Mouse (Mus musculus) MEL (cell line): ENCODE measurements around the gene Gm266. TPM values are rescaled to one million over a fixed set of nuclear protein-coding genes. Genes with fewer than 3 reads are reported as not detected.

Experiments
- DNase-seq: peaks from one replicate; pipeline ENCODE4 v3.0.0; 2011; ENCODE audit warnings: low read depth, low spot score
- H3K27ac ChIP-seq: 2 replicates; pipeline ENCODE4 v1.5.1; 2012; ENCODE audit warnings: low read depth, mild to moderate bottlenecking, control low read depth, low read length, moderate library complexity; ENCODE audit not compliant: control insufficient read depth
- H3K27me3 ChIP-seq, 2 experiments: fragments of 150-350 bp in 1 of 2; sonication (generic) in 1 of 2; 2 replicates each; pipeline ENCODE4 v1.6.1; 2012; ENCODE audit warnings: low read length in 2 of 2, mild to moderate bottlenecking in 2 of 2, improper control_type of control experiment in 1 of 2, moderate library complexity in 1 of 2; ENCODE audit not compliant: insufficient read depth in 2 of 2, control insufficient read depth in 1 of 2
- H3K36me3 ChIP-seq, 2 experiments: 2 replicates each; pipeline ENCODE4 v1.6.1; 2012 to 2014; ENCODE audit warnings: low read length in 2 of 2, improper control_type of control experiment in 1 of 2, inconsistent platforms in 1 of 2, mild to moderate bottlenecking in 1 of 2; ENCODE audit not compliant: insufficient read depth in 2 of 2, control insufficient read depth in 1 of 2
- H3K4me1 ChIP-seq, 2 experiments: fragments of 150-350 bp in 1 of 2; sonication (generic) in 1 of 2; 2 replicates each; pipeline ENCODE4 v1.6.1; 2012; ENCODE audit warnings: low read length in 2 of 2, improper control_type of control experiment in 1 of 2, mild to moderate bottlenecking in 1 of 2; ENCODE audit not compliant: insufficient read depth in 2 of 2, control insufficient read depth in 1 of 2
- H3K4me3 ChIP-seq, 2 experiments: fragments of 150-350 bp in 1 of 2; sonication (generic) in 1 of 2; 2 replicates each; pipeline ENCODE4 v1.5.1; 2012; ENCODE audit warnings: low read depth in 2 of 2, low read length in 2 of 2, mild to moderate bottlenecking in 2 of 2, moderate library complexity in 2 of 2, control low read depth in 1 of 2, improper control_type of control experiment in 1 of 2; ENCODE audit not compliant: control insufficient read depth in 1 of 2, insufficient read depth in 1 of 2
- H3K79me2 ChIP-seq: 2 replicates; pipeline ENCODE4 v1.6.1; 2012; ENCODE audit warnings: mild to moderate bottlenecking, low read length, moderate library complexity; ENCODE audit not compliant: control insufficient read depth, poor library complexity, insufficient read depth
- H3K9ac ChIP-seq: 2 replicates; pipeline ENCODE4 v1.6.1; 2012; ENCODE audit warnings: low read depth, mild to moderate bottlenecking, control low read depth, low read length, moderate library complexity; ENCODE audit not compliant: control insufficient read depth, poor library complexity, severe bottlenecking
- H3K9me3 ChIP-seq: fragments of 150-350 bp; sonication (generic); replicated peaks from 2 replicates; pipeline ENCODE4 v1.6.1; 2012; ENCODE audit warnings: mild to moderate bottlenecking, low read length, improper control_type of control experiment, moderate library complexity; ENCODE audit not compliant: insufficient read depth
- BHLHE40 ChIP-seq: IDR thresholded peaks from 2 replicates; pipeline ENCODE4 v1.6.1; 2012; ENCODE audit warnings: low read depth, mild to moderate bottlenecking, inconsistent platforms, low read length, improper control_type of control experiment, borderline replicate concordance
- E2F4 ChIP-seq: IDR thresholded peaks from 2 replicates; pipeline ENCODE4 v1.6.1; 2011; ENCODE audit warnings: low read depth, low read length, improper control_type of control experiment, borderline replicate concordance
- ELF1 ChIP-seq: IDR thresholded peaks from 2 replicates; pipeline ENCODE4 v1.6.1; 2014; ENCODE audit warnings: low read depth, mild to moderate bottlenecking, inconsistent platforms, low read length, improper control_type of control experiment, moderate library complexity
- GATA1 ChIP-seq: IDR thresholded peaks from 2 replicates; pipeline ENCODE4 v1.6.1; 2011; ENCODE audit warnings: low read depth, low read length, improper control_type of control experiment
- HCFC1 ChIP-seq: IDR thresholded peaks from 2 replicates; pipeline ENCODE4 v1.6.1; 2012; ENCODE audit warnings: low read depth, mild to moderate bottlenecking, inconsistent platforms, low read length, improper control_type of control experiment, moderate library complexity
- MAX ChIP-seq: IDR thresholded peaks from 2 replicates; pipeline ENCODE4 v1.6.1; 2011; ENCODE audit warnings: low read length, improper control_type of control experiment
- MEF2A ChIP-seq: IDR thresholded peaks from 2 replicates; pipeline ENCODE4 v1.6.1; 2014; ENCODE audit warnings: low read depth, mild to moderate bottlenecking, inconsistent platforms, low read length, improper control_type of control experiment; ENCODE audit not compliant: poor library complexity, insufficient replicate concordance, severe bottlenecking; ENCODE audit errors: extremely low read depth
- MXI1 ChIP-seq: IDR thresholded peaks from 2 replicates; pipeline ENCODE4 v1.6.1; 2011; ENCODE audit warnings: mild to moderate bottlenecking, low read depth, low read length, improper control_type of control experiment
- NELFE ChIP-seq: IDR thresholded peaks from 2 replicates; pipeline ENCODE4 v1.6.1; 2011; ENCODE audit warnings: low read depth, low read length, improper control_type of control experiment
- NRF1 ChIP-seq: IDR thresholded peaks from 2 replicates; pipeline ENCODE4 v1.6.1; 2014; ENCODE audit warnings: low read depth, mild to moderate bottlenecking, inconsistent platforms, low read length, improper control_type of control experiment, moderate library complexity; ENCODE audit not compliant: poor library complexity, insufficient read depth, severe bottlenecking
- POLR2AphosphoS2 ChIP-seq: IDR thresholded peaks from 2 replicates; pipeline ENCODE4 v1.6.1; 2011; ENCODE audit warnings: low read length, improper control_type of control experiment
- RCOR1 ChIP-seq: IDR thresholded peaks from 2 replicates; pipeline ENCODE4 v1.6.1; 2012; ENCODE audit warnings: low read depth, mild to moderate bottlenecking, inconsistent platforms, low read length, improper control_type of control experiment
- TCF12 ChIP-seq: IDR thresholded peaks from 2 replicates; pipeline ENCODE4 v1.6.1; 2014; ENCODE audit warnings: low read depth, mild to moderate bottlenecking, inconsistent platforms, low read length, improper control_type of control experiment, moderate library complexity
- USF2 ChIP-seq, 2 experiments: IDR thresholded peaks; 2 replicates each; pipeline ENCODE4 v1.6.1; 2011 to 2012; ENCODE audit warnings: improper control_type of control experiment in 2 of 2, low read length in 2 of 2, borderline replicate concordance in 1 of 2, inconsistent platforms in 1 of 2, low read depth in 1 of 2, mild to moderate bottlenecking in 1 of 2; ENCODE audit not compliant: insufficient read depth in 1 of 2
- ZC3H11A ChIP-seq: IDR thresholded peaks from 2 replicates; pipeline ENCODE4 v1.6.1; 2012; ENCODE audit warnings: low read depth, mild to moderate bottlenecking, inconsistent platforms, low read length, improper control_type of control experiment
- ZMIZ1 ChIP-seq: IDR thresholded peaks from 2 replicates; pipeline ENCODE4 v1.6.1; 2012; ENCODE audit warnings: low read depth, mild to moderate bottlenecking, inconsistent platforms, low read length, improper control_type of control experiment, moderate library complexity
- ZNF384 ChIP-seq: IDR thresholded peaks from 2 replicates; pipeline ENCODE4 v1.6.1; 2012; ENCODE audit warnings: low read depth, mild to moderate bottlenecking, inconsistent platforms, low read length, improper control_type of control experiment
- polyA plus RNA-seq, 2 experiments: library from polyadenylated mRNA; stranded (reverse) in 1 of 2; unstranded in 1 of 2; fragments of >175 nt in 1 of 2; fragments of >200 nt in 1 of 2; gene quantifications; 2 replicates each; pipeline versions ENCODE4 v1.2.1 to v1.2.4; 2012; ENCODE audit warnings: low replicate concordance in 2 of 2, low read depth in 1 of 2; ENCODE audit not compliant: insufficient read length in 2 of 2, insufficient read depth in 1 of 2, missing spikeins in 1 of 2
- total RNA-seq: library from RNA; depleted of rRNA; stranded (reverse); fragments of 300-350 nt; gene quantifications from 2 replicates; pipeline ENCODE4 v1.2.3, GENCODE M21; 2012

Gene Gm266
- total and polyA plus RNA-seq, 3 experiments: not detected

- no peaks in the 10 kb centered on the region for H3K9me3 ChIP-seq
- TF ChIP-seq RCOR1: peak; percentile 50; the same call in 1 of the 2 replicates
- no peak for TF ChIP-seq ZNF384
- TF ChIP-seq, all 39 proteins: peak for 1
- Histone ChIP-seq H3K36me3 (peaks cover 5 to 34% of the 10 kb centered on the region in 2 experiments; a peak in 3 of 4 replicates), H3K9ac (no peak overlapping the region; the same call in 1 of the 2 replicates), H3K79me2 (peaks cover 17% of the 10 kb centered on the region), H3K27me3 (no peaks in the 10 kb centered on the region), H3K4me1 (peaks cover 24 to 45% of the 10 kb centered on the region in 2 experiments), H3K4me3 (no peak overlapping the region), H3K27ac (peak overlapping the region; percentile 68)
- peak; percentile 77 for DNase-seq
Measured at GRCm38 (mm10) chr12:111441523-111441922, 44.1 kb downstream of the Gm266 start.

GRCm38 (mm10) chr12:111440701-111441373, 44.8 kb downstream of the Gm266 start:
- H3K4me3 ChIP-seq: no peak overlapping the region
- H3K9me3 ChIP-seq: no peaks in the 10 kb centered on the region
- H3K27ac ChIP-seq: no peak overlapping the region
- no peaks in the 10 kb centered on the region for H3K27me3 ChIP-seq
- DNase-seq: no peak
- H3K79me2 ChIP-seq: peaks cover 17% of the 10 kb centered on the region
- TF ChIP-seq E2F4 (no peak), ZC3H11A (no peak), TCF12 (no peak), HCFC1 (no peak), NRF1 (no peak), NELFE (no peak), USF2 (IDR thresholded peaks at IDR 0.05; ENCODE audit: borderline replicate concordance in 1 of 2, insufficient read depth in 1 of 2, low read depth in 1 of 2, low read length in 2 of 2) (no peak), GATA1 (no peak), POLR2AphosphoS2 (no peak), BHLHE40 (no peak), ZMIZ1 (no peak), MEF2A (no peak), ELF1 (no peak), MXI1 (no peak), MAX (no peak)
- peaks cover 2 to 36% of the 10 kb centered on the region in 2 experiments; a peak in 3 of 4 replicates for H3K36me3 ChIP-seq
- peaks cover 26 to 52% of the 10 kb centered on the region in 2 experiments for H3K4me1 ChIP-seq
- no peak overlapping the region for H3K9ac ChIP-seq
